Mouse (Mus musculus): ENCODE data around the gene Lmnb2. TPM values are rescaled to one million over a fixed set of nuclear protein-coding genes. Genes with fewer than 3 reads are reported as not detected.

Gene Lmnb2
- polyA plus RNA-seq, 1 experiment, result 8.5 TPM

DNA sequence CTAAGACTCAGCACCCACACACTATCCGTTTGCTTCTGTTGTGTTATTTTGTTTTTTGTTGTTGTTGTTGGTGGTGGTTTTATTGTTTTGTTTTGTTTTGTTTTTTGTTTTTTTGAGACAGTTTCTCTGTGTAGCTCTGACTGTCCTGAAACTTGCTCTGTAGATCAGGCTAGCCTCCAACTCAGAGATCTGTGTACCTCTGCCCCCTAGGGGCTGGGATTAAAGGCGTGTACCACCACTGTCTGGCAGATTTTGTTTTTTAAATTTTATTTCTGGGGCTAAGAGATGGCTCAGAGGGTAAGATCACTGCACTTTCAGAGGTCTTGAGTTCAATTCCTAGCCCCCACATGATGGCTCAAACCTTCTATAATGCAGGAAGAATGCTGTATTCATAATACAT, 37.1 kb downstream of the Lmnb2 start:
- Histone ChIP-seq H3K27ac (ENCODE audit: insufficient read depth, low read depth, low read length) (no peak overlapping the region), H3K36me3 (ENCODE audit: control insufficient read depth, insufficient read depth, low read length) (no peaks in the 10 kb centered on the region), H3K4me1 (ENCODE audit: control insufficient read depth, insufficient read depth, low read length) (no peaks in the 10 kb centered on the region), H3K27me3 (replicated peaks; ENCODE audit: control insufficient read depth, insufficient read depth, low read length) (no peaks in the 10 kb centered on the region), H3K4me3 (ENCODE audit: insufficient read depth, low read depth, low read length) (no peak overlapping the region)
- TF ChIP-seq POLR2A (IDR thresholded peaks at IDR 0.05; ENCODE audit: low read depth, low read length) (no peak), CTCF (conservative IDR thresholded peaks at IDR 0.05; ENCODE audit: insufficient read depth, insufficient read length, low read depth, low read length) (0 out of 2 replicates have a peak, but pooled peaks have one; percentile 10)
- WGBS, result 71% methylated on average over 2 of the region's 2 CpGs
- DNase-seq, result no peak

DNA sequence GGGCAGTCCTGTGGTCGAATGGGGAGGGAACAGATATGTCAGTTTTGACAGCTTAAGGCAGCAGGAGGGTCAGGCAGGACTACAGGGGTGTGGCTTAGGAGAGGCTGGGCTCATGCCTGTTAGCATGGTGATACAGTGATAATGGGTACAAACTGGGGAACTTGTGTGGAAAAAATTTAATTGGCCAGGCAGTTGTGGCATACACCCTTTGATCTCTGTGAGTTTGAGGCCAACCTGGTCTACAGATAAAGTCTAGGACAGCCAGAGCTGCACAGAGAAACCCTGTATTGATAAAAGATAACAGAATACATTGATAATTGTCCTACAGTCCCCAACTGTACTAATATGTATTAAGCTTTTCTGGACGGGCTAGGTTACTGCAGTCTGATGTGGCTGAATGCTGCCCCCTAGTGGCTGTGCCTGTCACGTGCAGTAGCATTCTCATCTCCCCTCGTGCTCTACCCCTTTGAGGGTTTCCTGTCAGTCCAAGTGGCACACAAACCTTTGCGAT, 37.9 kb downstream of the Lmnb2 start:
- H3K27me3 ChIP-seq (replicated peaks; ENCODE audit: control insufficient read depth, insufficient read depth, low read length), result no peaks in the 10 kb centered on the region
- DNase-seq, result peak; percentile 70
- H3K4me1 ChIP-seq (ENCODE audit: control insufficient read depth, insufficient read depth, low read length), result no peaks in the 10 kb centered on the region
- H3K36me3 ChIP-seq (ENCODE audit: control insufficient read depth, insufficient read depth, low read length), result no peaks in the 10 kb centered on the region
- peak; percentile 97 for TF ChIP-seq CTCF (conservative IDR thresholded peaks at IDR 0.05; ENCODE audit: insufficient read depth, insufficient read length, low read depth, low read length)
- no peak for TF ChIP-seq POLR2A (IDR thresholded peaks at IDR 0.05; ENCODE audit: low read depth, low read length)
- no peak overlapping the region for H3K4me3 ChIP-seq (ENCODE audit: insufficient read depth, low read depth, low read length)
- WGBS, result 14% methylated on average over 5 of the region's 5 CpGs
- no peak overlapping the region for H3K27ac ChIP-seq (ENCODE audit: insufficient read depth, low read depth, low read length)

DNA sequence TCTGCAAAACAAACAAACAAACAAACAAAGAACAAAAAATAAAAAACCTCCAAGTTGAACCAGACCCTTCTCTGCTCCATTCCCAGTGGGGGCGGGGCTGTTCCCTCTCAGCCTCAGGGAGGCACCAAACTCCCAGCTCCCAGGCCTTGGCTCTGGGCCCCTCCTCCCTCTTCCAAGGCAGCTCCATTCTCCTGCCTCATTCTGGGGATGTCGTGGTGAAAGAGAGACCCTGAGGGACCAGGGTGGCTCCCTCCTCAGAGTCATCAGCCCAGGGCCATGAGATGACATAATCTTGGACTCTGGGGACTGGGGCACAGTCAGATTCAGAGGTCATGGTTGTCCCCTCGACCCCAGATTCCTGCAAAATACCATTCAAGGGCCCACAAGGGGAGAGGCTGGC, 41.5 kb downstream of the Lmnb2 start:
- H3K4me1 ChIP-seq (ENCODE audit: control insufficient read depth, insufficient read depth, low read length), result no peaks in the 10 kb centered on the region
- no peak overlapping the region for H3K4me3 ChIP-seq (ENCODE audit: insufficient read depth, low read depth, low read length)
- WGBS, result 34% methylated on average over 3 of the region's 3 CpGs
- DNase-seq, result no peak
- H3K27ac ChIP-seq (ENCODE audit: insufficient read depth, low read depth, low read length), result no peak overlapping the region
- no peaks in the 10 kb centered on the region for H3K27me3 ChIP-seq (replicated peaks; ENCODE audit: control insufficient read depth, insufficient read depth, low read length)
- TF ChIP-seq CTCF (conservative IDR thresholded peaks at IDR 0.05; ENCODE audit: insufficient read depth, insufficient read length, low read depth, low read length) (no peak), POLR2A (IDR thresholded peaks at IDR 0.05; ENCODE audit: low read depth, low read length) (no peak)
- H3K36me3 ChIP-seq (ENCODE audit: control insufficient read depth, insufficient read depth, low read length), result no peaks in the 10 kb centered on the region

DNA sequence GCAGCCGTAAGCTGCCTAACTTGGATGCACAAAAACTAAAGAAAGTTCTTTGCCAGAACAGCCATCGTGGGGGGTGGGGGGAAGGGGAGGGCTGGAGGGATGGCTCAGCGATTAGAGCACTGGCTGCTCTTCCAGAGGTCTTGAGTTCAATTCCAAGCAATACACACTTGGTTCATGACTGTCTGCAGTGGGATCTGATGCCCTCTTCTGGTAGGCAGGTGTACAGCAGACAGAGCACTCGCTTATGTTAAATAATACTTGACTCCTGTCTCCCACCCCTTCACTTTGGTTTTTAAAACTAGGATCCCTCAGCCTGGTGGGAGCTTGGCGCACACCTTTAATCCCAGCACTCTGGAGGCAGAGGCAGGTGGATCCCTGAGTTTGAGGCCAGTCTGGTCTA, 42.0 kb downstream of the Lmnb2 start:
- H3K36me3 ChIP-seq (ENCODE audit: control insufficient read depth, insufficient read depth, low read length), result no peaks in the 10 kb centered on the region
- no peak for TF ChIP-seq POLR2A (IDR thresholded peaks at IDR 0.05; ENCODE audit: low read depth, low read length)
- TF ChIP-seq CTCF (conservative IDR thresholded peaks at IDR 0.05; ENCODE audit: insufficient read depth, insufficient read length, low read depth, low read length), result peak; percentile 84
- DNase-seq, result peak; percentile 69
- H3K4me3 ChIP-seq (ENCODE audit: insufficient read depth, low read depth, low read length), result no peak overlapping the region
- 25% methylated on average over 5 of the region's 5 CpGs for WGBS
- H3K4me1 ChIP-seq (ENCODE audit: control insufficient read depth, insufficient read depth, low read length), result no peaks in the 10 kb centered on the region; the same call in 1 of the 2 replicates
- H3K27me3 ChIP-seq (replicated peaks; ENCODE audit: control insufficient read depth, insufficient read depth, low read length), result no peaks in the 10 kb centered on the region
- H3K27ac ChIP-seq (ENCODE audit: insufficient read depth, low read depth, low read length), result no peak overlapping the region

DNA sequence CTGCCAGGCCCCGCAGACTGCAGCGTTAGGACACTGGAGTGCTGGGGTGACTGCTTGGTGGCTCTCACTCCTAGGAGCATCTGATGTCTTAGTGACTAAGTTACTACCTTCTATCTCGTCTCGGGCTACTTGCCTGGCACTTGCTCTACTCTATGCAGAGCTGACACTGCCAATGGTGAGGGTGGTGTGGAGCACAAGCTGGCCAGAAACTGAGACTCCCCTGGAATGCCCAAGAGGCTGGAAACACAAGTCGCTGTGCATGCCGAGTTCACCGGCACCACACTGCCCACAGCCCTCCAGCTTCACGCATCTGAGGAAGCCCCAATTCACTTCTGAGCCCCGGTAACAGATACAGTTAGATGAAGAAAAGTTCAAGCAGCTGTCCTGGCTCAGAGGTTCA, 44.0 kb downstream of the Lmnb2 start:
- no peaks in the 10 kb centered on the region for H3K36me3 ChIP-seq (ENCODE audit: control insufficient read depth, insufficient read depth, low read length)
- no peaks in the 10 kb centered on the region for H3K27me3 ChIP-seq (replicated peaks; ENCODE audit: control insufficient read depth, insufficient read depth, low read length)
- no peak overlapping the region for H3K27ac ChIP-seq (ENCODE audit: insufficient read depth, low read depth, low read length)
- peaks cover 3% of the 10 kb centered on the region; the same call in 1 of the 2 replicates for H3K4me1 ChIP-seq (ENCODE audit: control insufficient read depth, insufficient read depth, low read length)
- 83% methylated on average over 9 of the region's 9 CpGs for WGBS
- DNase-seq, result no peak
- no peak overlapping the region for H3K4me3 ChIP-seq (ENCODE audit: insufficient read depth, low read depth, low read length)
- TF ChIP-seq POLR2A (IDR thresholded peaks at IDR 0.05; ENCODE audit: low read depth, low read length) (no peak), CTCF (conservative IDR thresholded peaks at IDR 0.05; ENCODE audit: insufficient read depth, insufficient read length, low read depth, low read length) (no peak)

DNA sequence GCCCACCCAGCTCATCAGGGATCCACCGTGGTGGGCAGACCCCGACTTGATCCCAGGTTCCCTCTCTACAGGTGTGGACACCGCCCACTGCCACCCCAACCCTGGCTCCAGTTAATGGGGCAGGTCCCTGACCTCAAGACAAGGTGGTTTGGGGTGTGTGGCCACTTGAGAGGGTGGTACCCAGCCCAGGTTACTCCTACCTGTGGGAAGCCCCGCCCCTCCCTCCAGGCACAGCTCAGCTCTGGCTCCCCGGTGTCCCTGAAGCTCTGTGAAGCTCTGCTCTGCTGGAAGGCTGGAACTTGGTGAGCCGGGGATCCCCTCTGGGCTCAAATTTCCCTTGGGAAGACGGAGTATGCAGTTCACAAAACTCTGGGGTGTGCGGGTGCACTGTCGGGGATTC, 46.5 kb downstream of the Lmnb2 start, which contains the start of gene Tmprss9:
Tmprss9 (plus strand) TSS at position 268 of the 400 bp plus-strand sequence.
- TF ChIP-seq CTCF (conservative IDR thresholded peaks at IDR 0.05; ENCODE audit: insufficient read depth, insufficient read length, low read depth, low read length) (no peak), POLR2A (IDR thresholded peaks at IDR 0.05; ENCODE audit: low read depth, low read length) (no peak)
- no peaks in the 10 kb centered on the region for H3K36me3 ChIP-seq (ENCODE audit: control insufficient read depth, insufficient read depth, low read length)
- peak; percentile 53 for DNase-seq
- no peaks in the 10 kb centered on the region for H3K27me3 ChIP-seq (replicated peaks; ENCODE audit: control insufficient read depth, insufficient read depth, low read length)
- H3K4me3 ChIP-seq (ENCODE audit: insufficient read depth, low read depth, low read length), result no peak within 1 kb of the TSS
- 27% methylated on average over 9 of the region's 9 CpGs for WGBS
- H3K4me1 ChIP-seq (ENCODE audit: control insufficient read depth, insufficient read depth, low read length), result peaks cover 3% of the 10 kb centered on the region; the same call in 1 of the 2 replicates
- H3K27ac ChIP-seq (ENCODE audit: insufficient read depth, low read depth, low read length), result no peak within 1 kb of the TSS

DNA sequence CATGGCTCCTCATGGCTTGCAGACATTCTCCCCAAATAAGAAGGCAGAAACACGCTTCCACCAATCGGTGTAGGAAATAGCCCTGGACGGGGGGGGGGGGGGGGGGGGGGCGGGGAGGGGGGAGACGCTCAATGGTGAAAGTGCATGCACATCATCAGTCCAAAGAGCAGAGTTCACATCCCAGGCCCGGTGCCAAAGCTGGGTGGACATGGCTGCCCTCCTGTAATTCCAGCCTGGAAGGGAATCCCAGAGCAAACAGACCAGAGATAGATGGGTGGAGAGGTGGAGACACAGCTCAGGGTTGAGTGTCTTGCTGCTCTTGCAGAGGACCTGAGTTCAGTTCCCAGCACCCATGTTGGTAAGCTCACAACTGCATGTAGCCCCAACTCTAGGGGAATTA, 47.1 kb downstream of the Lmnb2 start:
- 39% methylated on average over 3 of the region's 6 CpGs for WGBS
- TF ChIP-seq CTCF (conservative IDR thresholded peaks at IDR 0.05; ENCODE audit: insufficient read depth, insufficient read length, low read depth, low read length) (no peak), POLR2A (IDR thresholded peaks at IDR 0.05; ENCODE audit: low read depth, low read length) (no peak)
- Histone ChIP-seq H3K4me1 (ENCODE audit: control insufficient read depth, insufficient read depth, low read length) (peaks cover 3% of the 10 kb centered on the region; the same call in 1 of the 2 replicates), H3K27ac (ENCODE audit: insufficient read depth, low read depth, low read length) (no peak overlapping the region), H3K4me3 (ENCODE audit: insufficient read depth, low read depth, low read length) (no peak overlapping the region), H3K27me3 (replicated peaks; ENCODE audit: control insufficient read depth, insufficient read depth, low read length) (no peaks in the 10 kb centered on the region), H3K36me3 (ENCODE audit: control insufficient read depth, insufficient read depth, low read length) (no peaks in the 10 kb centered on the region)
- peak; percentile 94 for DNase-seq

Data from kidney, adult 2 months (tissue).